Mouse (Mus musculus) lung, embryonic 16.5 days (tissue): Measurements from ENCODE around the gene Fxyd3. TPM values are rescaled to one million over a fixed set of nuclear protein-coding genes. Genes with fewer than 3 reads are reported as not detected.

Source experiments
- ATAC-seq: fragments of 200-750 bp; cut with Nextera tagmentation; 2 replicates; pipeline ENCODE4 v1.8.0; 2017; ENCODE audit warnings: low read depth, mild to moderate bottlenecking, moderate library complexity
- H3K27ac ChIP-seq: fragments of 300-500 bp; sonication (generic); 2 replicates; pipeline ENCODE4 v1.5.1; 2014; ENCODE audit warnings: mild to moderate bottlenecking, control low read depth, low read length
- H3K27me3 ChIP-seq: fragments of 300-500 bp; sonication (generic); 2 replicates; pipeline ENCODE4 v1.6.1; 2014; ENCODE audit warnings: low read depth, low read length, mixed read lengths; ENCODE audit not compliant: control insufficient read depth, insufficient read depth
- H3K36me3 ChIP-seq: fragments of 300-500 bp; sonication (generic); 2 replicates; pipeline ENCODE4 v1.6.1; 2014; ENCODE audit warnings: low read length; ENCODE audit not compliant: control insufficient read depth, insufficient read depth
- H3K4me1 ChIP-seq: fragments of 300-500 bp; sonication (generic); replicated peaks from 2 replicates; pipeline ENCODE4 v1.6.1; 2014; ENCODE audit warnings: low read length, mixed read lengths; ENCODE audit not compliant: control insufficient read depth, insufficient read depth
- H3K4me2 ChIP-seq: fragments of 300-500 bp; sonication (generic); 2 replicates; pipeline ENCODE4 v1.6.1; 2014; ENCODE audit warnings: low read depth, low read length, control low read depth
- H3K4me3 ChIP-seq: fragments of 300-500 bp; sonication (generic); 2 replicates; pipeline ENCODE4 v1.5.1; 2014; ENCODE audit warnings: mild to moderate bottlenecking, low read length, control low read depth
- H3K9ac ChIP-seq: fragments of 300-500 bp; sonication (generic); 2 replicates; pipeline ENCODE4 v1.6.1; 2014; ENCODE audit warnings: low read length, control low read depth
- H3K9me3 ChIP-seq: fragments of 300-500 bp; sonication (generic); 2 replicates; pipeline ENCODE4 v1.6.1; 2016; ENCODE audit warnings: low read length; ENCODE audit not compliant: control insufficient read depth
- WGBS: fragments of 180-500 bp; shearing (Covaris S2); extraction: QIAGEN DNeasy Blood & Tissue Kit; methylation state at CpG from one replicate; pipeline ENCODE4 v1.1.7; 2014; 5-methylcytosine and 5-hydroxymethylcytosine counted together
- polyA plus RNA-seq: library from polyadenylated mRNA; unstranded; fragments of >200 nt; fragmentation: Nextera tagmentation; extraction: Ambion mirVana; gene quantifications from 2 replicates; pipeline ENCODE4 v1.2.1, GENCODE M21; 2015

The Fxyd3 gene
- polyA plus RNA-seq, 1 experiment from 2014 or later, result 76.9 TPM

DNA sequence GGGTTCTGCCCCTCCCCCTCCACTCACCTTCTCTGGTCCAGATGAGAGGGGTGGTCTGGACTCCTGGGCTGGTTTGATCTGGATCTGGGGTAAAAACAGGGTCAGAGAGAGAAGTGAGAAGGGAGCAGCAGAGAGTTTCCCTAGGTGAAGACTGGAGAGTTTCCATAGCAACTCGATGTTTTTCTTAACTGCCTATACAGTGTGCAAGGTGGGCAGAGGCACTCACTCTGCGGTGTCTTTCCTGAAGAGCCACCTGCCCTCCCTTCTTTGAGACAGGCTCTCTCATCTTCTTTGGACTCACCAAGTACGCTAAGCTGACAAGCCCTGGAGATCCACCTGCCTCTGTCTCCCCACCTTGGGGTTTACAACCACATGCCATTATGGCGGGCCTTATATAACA is 37.5 kb downstream of the Fxyd3 start:
- Histone ChIP-seq H3K4me1 (no peaks in the 10 kb centered on the region; the same call in 1 of the 2 replicates), H3K9ac (no peak overlapping the region), H3K27ac (no peak overlapping the region), H3K9me3 (no peaks in the 10 kb centered on the region), H3K4me2 (no peak overlapping the region), H3K36me3 (no peaks in the 10 kb centered on the region), H3K4me3 (no peak overlapping the region), H3K27me3 (0 out of 2 replicates have a peak, but pooled peaks cover 4% of the 10 kb centered on the region)
- ATAC-seq, result no peak
- WGBS, result 70% methylated on average over 4 of the region's 4 CpGs

DNA sequence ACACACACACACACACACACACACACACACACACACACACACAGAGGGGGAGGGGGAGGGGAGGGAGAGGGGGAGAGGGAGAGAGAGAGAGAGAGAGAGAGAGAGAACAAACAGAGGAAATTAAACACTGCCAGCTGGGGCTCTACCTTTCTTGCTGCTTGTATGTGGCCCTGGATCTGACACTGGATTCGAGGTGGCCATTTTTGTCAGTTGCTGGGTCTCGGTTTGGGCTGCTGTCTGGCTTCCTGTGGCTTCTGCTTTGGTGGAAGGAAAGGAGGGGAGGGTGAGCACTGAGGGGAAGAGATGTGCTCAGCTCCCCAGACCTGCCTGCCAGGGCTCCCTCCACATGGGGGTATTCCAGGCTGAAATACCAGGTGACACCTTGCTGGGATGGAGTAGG is 38.8 kb downstream of the Fxyd3 start:
- Histone ChIP-seq H3K27me3 (0 out of 2 replicates have a peak, but pooled peaks cover 4% of the 10 kb centered on the region), H3K9me3 (no peaks in the 10 kb centered on the region), H3K4me1 (no peaks in the 10 kb centered on the region; the same call in 1 of the 2 replicates), H3K36me3 (no peaks in the 10 kb centered on the region), H3K4me2 (no peak overlapping the region), H3K9ac (no peak overlapping the region), H3K4me3 (no peak overlapping the region), H3K27ac (no peak overlapping the region)
- 62% methylated on average over 2 of the region's 2 CpGs for WGBS
- no peak for ATAC-seq

DNA sequence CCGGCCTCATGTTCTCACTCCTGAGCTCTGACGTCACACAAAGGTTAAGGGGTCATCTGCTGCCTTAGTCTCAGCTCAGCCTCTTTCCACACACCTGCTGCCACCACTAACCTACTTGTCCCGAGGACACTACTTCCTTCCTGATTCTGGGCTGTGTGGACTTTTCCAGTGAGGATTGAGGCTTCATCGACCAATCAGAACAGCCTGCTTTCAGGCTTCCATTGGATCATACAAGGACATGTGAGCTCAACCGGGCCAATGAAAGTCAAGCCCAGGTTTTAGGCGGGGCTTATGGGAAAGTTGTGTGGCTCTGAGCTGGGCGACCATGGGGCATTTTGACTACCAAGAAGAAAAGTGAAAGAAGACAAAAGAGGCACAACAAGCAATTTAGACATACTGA is 39.6 kb downstream of the Fxyd3 start:
- Histone ChIP-seq H3K4me3 (no peak overlapping the region), H3K4me2 (no peak overlapping the region), H3K36me3 (no peaks in the 10 kb centered on the region), H3K9ac (no peak overlapping the region), H3K9me3 (no peaks in the 10 kb centered on the region), H3K4me1 (no peaks in the 10 kb centered on the region), H3K27ac (no peak overlapping the region), H3K27me3 (0 out of 2 replicates have a peak, but pooled peaks cover 4% of the 10 kb centered on the region)
- WGBS, result 77% methylated on average over 7 of the region's 7 CpGs
- ATAC-seq, result no peak

DNA sequence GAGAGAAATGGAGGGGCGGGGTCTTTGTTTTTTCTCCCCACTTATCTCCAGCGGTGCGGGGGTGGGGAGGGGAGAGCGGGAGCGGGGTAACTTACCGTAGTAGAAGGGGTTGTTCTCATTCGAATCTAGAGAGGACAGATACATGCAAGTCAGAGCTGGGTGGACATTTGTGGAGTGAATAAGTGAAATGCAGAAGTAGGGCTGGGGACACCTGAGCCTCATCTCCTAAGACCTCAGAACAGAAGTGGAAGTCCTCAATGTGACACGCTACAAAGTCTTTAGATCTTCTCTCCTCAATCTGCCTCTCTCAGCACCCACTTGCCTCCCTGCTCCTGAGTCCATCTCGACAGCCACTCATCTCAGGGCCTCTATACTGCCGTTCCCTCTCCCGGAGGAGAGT is 41.2 kb downstream of the Fxyd3 start:
- Histone ChIP-seq H3K9ac (no peak overlapping the region), H3K9me3 (no peaks in the 10 kb centered on the region), H3K27me3 (no peaks in the 10 kb centered on the region), H3K4me3 (no peak overlapping the region), H3K4me1 (no peaks in the 10 kb centered on the region), H3K36me3 (no peaks in the 10 kb centered on the region), H3K4me2 (no peak overlapping the region), H3K27ac (no peak overlapping the region)
- no peak for ATAC-seq
- WGBS, result 68% methylated on average over 11 of the region's 11 CpGs

- H3K36me3 ChIP-seq, result no peaks in the 10 kb centered on the region
- WGBS, result 63% methylated on average over 11 of the region's 11 CpGs
- no peaks in the 10 kb centered on the region for H3K9me3 ChIP-seq
- H3K4me1 ChIP-seq, result no peaks in the 10 kb centered on the region
- no peak overlapping the region for H3K4me3 ChIP-seq
- no peak overlapping the region for H3K4me2 ChIP-seq
- H3K9ac ChIP-seq, result no peak overlapping the region
- H3K27me3 ChIP-seq, result no peaks in the 10 kb centered on the region
- H3K27ac ChIP-seq, result no peak overlapping the region
- no peak for ATAC-seq
These were observed 41.7 kb downstream of the Fxyd3 start for GRCm38 (mm10) chr7:31034789-31035188.

GRCm38 (mm10) chr7:31033409-31034165 is 42.9 kb downstream of the Fxyd3 start:
- Histone ChIP-seq H3K27me3 (no peaks in the 10 kb centered on the region), H3K27ac (no peak overlapping the region), H3K9me3 (no peaks in the 10 kb centered on the region), H3K4me2 (no peak overlapping the region), H3K4me1 (no peaks in the 10 kb centered on the region), H3K4me3 (no peak overlapping the region), H3K9ac (no peak overlapping the region), H3K36me3 (no peaks in the 10 kb centered on the region)
- WGBS, result 47% methylated on average over 9 of the region's 9 CpGs
- ATAC-seq, result peak; percentile 43; the same call in 1 of the 2 replicates

DNA sequence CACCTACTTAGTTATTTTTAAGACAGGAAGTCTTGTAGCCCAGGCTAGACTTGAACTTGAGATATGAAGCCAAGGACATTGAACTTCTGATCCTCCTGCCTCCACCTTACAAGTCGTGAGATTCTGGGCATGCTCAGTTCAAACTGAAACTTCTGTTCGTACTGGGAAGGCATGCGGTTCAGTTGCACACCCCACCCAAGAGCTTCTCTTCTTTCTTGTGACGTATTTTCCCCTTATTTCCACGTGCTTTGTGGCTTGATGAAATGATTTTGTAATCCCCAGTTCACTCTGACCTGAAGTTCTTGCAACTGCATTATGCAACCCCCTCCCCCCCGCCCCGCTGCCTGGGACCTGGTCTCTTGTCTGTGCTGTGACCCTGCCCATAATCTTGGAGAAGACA is 44.8 kb downstream of the Fxyd3 start:
- no peak overlapping the region for H3K4me3 ChIP-seq
- H3K4me1 ChIP-seq, result no peaks in the 10 kb centered on the region
- WGBS, result 78% methylated on average over 7 of the region's 7 CpGs
- no peak overlapping the region for H3K4me2 ChIP-seq
- ATAC-seq, result no peak
- H3K9me3 ChIP-seq, result no peaks in the 10 kb centered on the region
- H3K27me3 ChIP-seq, result no peaks in the 10 kb centered on the region
- H3K27ac ChIP-seq, result no peak overlapping the region
- no peaks in the 10 kb centered on the region for H3K36me3 ChIP-seq
- H3K9ac ChIP-seq, result no peak overlapping the region

- Histone ChIP-seq H3K36me3 (no peaks in the 10 kb centered on the region), H3K4me1 (0 out of 2 replicates have a peak, but pooled peaks cover 2% of the 10 kb centered on the region), H3K9ac (no peak overlapping the region), H3K27me3 (no peaks in the 10 kb centered on the region), H3K9me3 (no peaks in the 10 kb centered on the region), H3K4me3 (no peak overlapping the region), H3K4me2 (no peak overlapping the region), H3K27ac (no peak overlapping the region)
- 76% methylated on average over 2 of the region's 2 CpGs for WGBS
- no peak for ATAC-seq
These were observed 45.8 kb downstream of the Fxyd3 start for GRCm38 (mm10) chr7:31030717-31031116.

DNA sequence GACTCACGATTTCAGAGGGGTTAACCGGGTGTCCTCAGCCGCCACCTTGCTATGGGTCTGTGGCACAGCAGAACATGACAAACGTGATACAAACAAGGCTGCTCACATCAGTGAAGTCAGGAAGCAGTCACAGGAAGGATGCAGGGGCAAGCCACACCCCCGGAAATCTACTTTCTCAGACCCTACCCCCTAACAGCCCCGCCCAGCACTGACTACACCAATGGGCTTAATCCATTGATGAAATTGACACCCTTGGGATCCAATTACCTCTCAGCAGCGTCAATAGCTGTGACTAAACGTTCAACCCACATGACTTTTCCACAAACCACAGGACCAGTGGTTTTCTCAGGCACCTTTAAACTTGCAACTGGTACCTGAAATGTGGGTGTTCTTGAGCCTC is 47.9 kb downstream of the Fxyd3 start:
- no peak overlapping the region for H3K27ac ChIP-seq
- H3K4me3 ChIP-seq, result no peak overlapping the region
- 62% methylated on average over 8 of the region's 8 CpGs for WGBS
- no peaks in the 10 kb centered on the region for H3K27me3 ChIP-seq
- H3K36me3 ChIP-seq, result no peaks in the 10 kb centered on the region
- H3K4me2 ChIP-seq, result no peak overlapping the region
- no peaks in the 10 kb centered on the region for H3K9me3 ChIP-seq
- ATAC-seq, result no peak
- no peak overlapping the region for H3K9ac ChIP-seq
- H3K4me1 ChIP-seq, result 0 out of 2 replicates have a peak, but pooled peaks cover 2% of the 10 kb centered on the region
